Mouse (Mus musculus) heart, embryonic 10.5 days (tissue): ENCODE measurements around the gene Plac9a. TPM values are rescaled to one million over a fixed set of nuclear protein-coding genes. Genes with fewer than 3 reads are reported as not detected.

Experiments
- DNase-seq: peaks from one replicate; pipeline ENCODE4 v3.0.0-alpha.2; 2017; ENCODE audit warnings: low spot score
- H3K27ac ChIP-seq: fragments of 300-500 bp; sonication (generic); 2 replicates; pipeline ENCODE4 v1.5.1; 2016; ENCODE audit warnings: mild to moderate bottlenecking
- H3K27me3 ChIP-seq: fragments of 300-500 bp; sonication (generic); 2 replicates; pipeline ENCODE4 v1.6.1; 2016; ENCODE audit warnings: mild to moderate bottlenecking; ENCODE audit not compliant: poor library complexity, insufficient read depth, severe bottlenecking
- H3K36me3 ChIP-seq: fragments of 300-500 bp; sonication (generic); 2 replicates; pipeline ENCODE4 v1.6.1; 2016; ENCODE audit warnings: mild to moderate bottlenecking, moderate library complexity
- H3K4me1 ChIP-seq: fragments of 300-500 bp; sonication (generic); 2 replicates; pipeline ENCODE4 v1.6.1; 2016; ENCODE audit warnings: mild to moderate bottlenecking
- H3K4me3 ChIP-seq: fragments of 300-500 bp; sonication (generic); 2 replicates; pipeline ENCODE4 v1.5.1; 2016; ENCODE audit warnings: mild to moderate bottlenecking, moderate library complexity
- H3K9me3 ChIP-seq: fragments of 300-500 bp; sonication (generic); 2 replicates; pipeline ENCODE4 v1.6.1; 2016; ENCODE audit warnings: mild to moderate bottlenecking, moderate library complexity
- WGBS: fragments of 180-500 bp; shearing (Covaris S2); methylation state at CpG from one replicate; pipeline ENCODE4 v1.1.7; 2016; 5-methylcytosine and 5-hydroxymethylcytosine counted together
- polyA plus RNA-seq: library from polyadenylated mRNA; unstranded; fragments of >200 nt; fragmentation: Nextera tagmentation; extraction: Ambion mirVana; gene quantifications from 2 replicates; pipeline ENCODE4 v1.2.1, GENCODE M21; 2016

The Plac9a gene
- polyA plus RNA-seq, 1 experiment from 2014 or later, result not detected

- DNase-seq, result peak; percentile 88
- H3K9me3 ChIP-seq, result no peaks in the 10 kb centered on the region
- H3K4me1 ChIP-seq, result peaks cover 23% of the 10 kb centered on the region
- WGBS, result under 1% methylated on average over 54 of the region's 54 CpGs
- H3K36me3 ChIP-seq, result no peaks in the 10 kb centered on the region
- peaks cover 34% of the 10 kb centered on the region for H3K27me3 ChIP-seq
- H3K4me3 ChIP-seq, result peak within 1 kb of the TSS; percentile 76
- peak within 1 kb of the TSS; percentile 85 for H3K27ac ChIP-seq
These were observed 60.8 kb downstream of the Plac9a start, which contains the start of gene Anxa11 for GRCm38 (mm10) chr14:25841991-25842687. Gene Anxa11, plus strand, starts transcription at chr14:25842156.

GRCm38 (mm10) chr14:25841579-25841978 is 61.3 kb downstream of the Plac9a start:
- Histone ChIP-seq H3K9me3 (no peaks in the 10 kb centered on the region), H3K27me3 (peaks cover 34% of the 10 kb centered on the region), H3K4me1 (peaks cover 17% of the 10 kb centered on the region), H3K36me3 (no peaks in the 10 kb centered on the region), H3K4me3 (peak overlapping the region; percentile 76), H3K27ac (no peak overlapping the region)
- no peak for DNase-seq
- WGBS, result 3% methylated on average over 4 of the region's 4 CpGs

- Histone ChIP-seq H3K27me3 (peaks cover 34% of the 10 kb centered on the region), H3K4me3 (no peak overlapping the region), H3K9me3 (no peaks in the 10 kb centered on the region), H3K27ac (no peak overlapping the region), H3K36me3 (no peaks in the 10 kb centered on the region), H3K4me1 (peaks cover 14% of the 10 kb centered on the region)
- DNase-seq, result no peak
- WGBS, result 12% methylated on average over 7 of the region's 7 CpGs
These were observed 61.9 kb downstream of the Plac9a start for GRCm38 (mm10) chr14:25840961-25841360.

- H3K4me3 ChIP-seq, result no peak overlapping the region
- no peak for DNase-seq
- no peaks in the 10 kb centered on the region for H3K9me3 ChIP-seq
- H3K4me1 ChIP-seq, result peaks cover 14% of the 10 kb centered on the region
- no peaks in the 10 kb centered on the region for H3K36me3 ChIP-seq
- H3K27ac ChIP-seq, result no peak overlapping the region
- WGBS, result 71% methylated on average over 7 of the region's 7 CpGs
- H3K27me3 ChIP-seq, result peaks cover 32% of the 10 kb centered on the region
These were observed 63.1 kb downstream of the Plac9a start for GRCm38 (mm10) chr14:25839791-25840190.

GRCm38 (mm10) chr14:25838411-25838810 is 64.5 kb downstream of the Plac9a start:
- Histone ChIP-seq H3K36me3 (no peaks in the 10 kb centered on the region), H3K4me3 (no peak overlapping the region), H3K27ac (no peak overlapping the region), H3K27me3 (peaks cover 19% of the 10 kb centered on the region), H3K4me1 (peaks cover 14% of the 10 kb centered on the region), H3K9me3 (no peaks in the 10 kb centered on the region)
- no peak for DNase-seq
- 80% methylated on average over 8 of the region's 8 CpGs for WGBS

Other genes starting within 250 kb of the Plac9a start
- 65.7 and 104 TPM in 2 replicates for gene Ppif, start 208.9 kb downstream of the Plac9a start, polyA plus RNA-seq
- 15.2 and 16.9 TPM in 2 replicates for gene Zcchc24, start 134.1 kb downstream of the Plac9a start, polyA plus RNA-seq
- 10.9 and 17.7 TPM in 2 replicates for gene Anxa11, start 60.9 kb downstream of the Plac9a start, polyA plus RNA-seq
- gene Tmem254a, start 24.6 kb upstream of the Plac9a start, polyA plus RNA-seq, result 1.6 and 2.2 TPM in 2 replicates
- not detected in 2 replicates for gene Cphx1, start 35.2 kb upstream of the Plac9a start, polyA plus RNA-seq
- gene Duxbl1, start 75.5 kb upstream of the Plac9a start, polyA plus RNA-seq, result 1.2 and 1.4 TPM in 2 replicates
- 1.1 TPM in 1 of 2 replicates, not detected in the other for gene Gm9780, start 139.6 kb upstream of the Plac9a start, polyA plus RNA-seq
- gene Tmem254c, start 164.3 kb upstream of the Plac9a start, polyA plus RNA-seq, result 28.7 and 28.9 TPM in 2 replicates
- not detected in 2 replicates for gene Cphx2, start 178.4 kb upstream of the Plac9a start, polyA plus RNA-seq
- not detected in 2 replicates for gene Cphx3, start 179.2 kb upstream of the Plac9a start, polyA plus RNA-seq
- 0.94 TPM in 1 of 2 replicates, not detected in the other for gene Duxbl2, start 215.2 kb upstream of the Plac9a start, polyA plus RNA-seq